Mouse (Mus musculus) gastrocnemius, postnatal 36 days (tissue): ENCODE measurements around the gene Tmem126a. TPM values are rescaled to one million over a fixed set of nuclear protein-coding genes. Genes with fewer than 3 reads are reported as not detected.

Experiments
- DNase-seq, 2 experiments: peaks; one replicate each; pipeline ENCODE4 v3.0.0; 2022
- intact Hi-C: fragments of 180-260 bp; cut with DNase I; formaldehyde crosslinking; loops from one replicate; pipeline ENCODE4 v1.15.1; 2025
- long read RNA-seq, 2 experiments: library from polyadenylated mRNA; stranded (forward); transcript quantifications; one replicate each; pipeline ENCODE4 v2.0.0; 2021
- total RNA-seq, 2 experiments: library from RNA; stranded (reverse); gene quantifications; 2 replicates each; pipeline ENCODE4 v1.2.3; 2021

Tmem126a gene
- 100 to 1,000 TPM in 1 of 2 experiments, 10 to 100 TPM in 1; 88.9 to 106 TPM for total RNA-seq
- long read RNA-seq, experiment 1, transcript Tmem126a-202 (5 exons, 756 nt): minor isoform, 12 of 118 reads
- long read RNA-seq, experiment 1, transcript Tmem126a-201 (5 exons, 799 nt): major isoform, 97 of 118 reads
- long read RNA-seq, experiment 1, partial matches to known transcripts: 5 of 118 reads
- long read RNA-seq, experiment 1, other reads (novel, unspliced or antisense): 3 of 118 reads
- long read RNA-seq, experiment 2, transcript Tmem126a-201 (5 exons, 799 nt): major isoform, 101 of 125 reads
- long read RNA-seq, experiment 2, transcript Tmem126a-202 (5 exons, 756 nt): minor isoform, 5 of 125 reads
- long read RNA-seq, experiment 2, partial matches to known transcripts: 15 of 125 reads
- long read RNA-seq, experiment 2, other reads (novel, unspliced or antisense): 3 of 125 reads

DNA sequence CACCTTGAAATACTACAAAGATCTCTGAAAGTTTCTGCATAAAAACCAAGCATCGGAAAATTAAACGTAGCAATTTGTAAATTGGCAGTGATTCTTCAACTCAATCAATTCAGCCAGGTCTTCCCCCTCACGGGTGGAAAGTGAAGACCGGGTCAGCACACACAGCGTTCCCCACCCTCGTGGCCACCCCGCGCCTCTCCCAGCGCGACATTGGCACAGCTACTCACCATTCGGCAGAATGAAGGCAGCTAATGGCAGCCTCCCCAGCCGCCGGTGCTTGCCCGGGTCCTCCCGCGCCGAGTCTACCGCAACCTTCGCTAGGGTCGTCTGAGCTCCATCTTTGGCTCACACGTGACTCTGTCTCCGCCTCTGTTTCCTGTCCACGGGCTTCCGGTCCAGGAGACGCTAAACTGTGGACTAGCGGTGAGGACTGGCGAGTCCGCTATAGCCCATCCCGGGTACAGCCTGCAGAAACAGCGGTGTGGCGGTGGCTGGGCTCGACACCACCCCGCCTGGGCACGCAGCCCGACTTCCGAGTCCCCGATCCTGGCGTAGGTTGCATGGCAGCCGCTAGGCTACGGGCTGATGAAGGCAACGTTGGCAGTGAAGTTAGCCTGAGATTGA is at the start of gene Tmem126a:
Gene Tmem126a (minus strand): TSS at position 385 of the 624 bp plus-strand sequence.
- intact Hi-C loops: no loop called here

DNA sequence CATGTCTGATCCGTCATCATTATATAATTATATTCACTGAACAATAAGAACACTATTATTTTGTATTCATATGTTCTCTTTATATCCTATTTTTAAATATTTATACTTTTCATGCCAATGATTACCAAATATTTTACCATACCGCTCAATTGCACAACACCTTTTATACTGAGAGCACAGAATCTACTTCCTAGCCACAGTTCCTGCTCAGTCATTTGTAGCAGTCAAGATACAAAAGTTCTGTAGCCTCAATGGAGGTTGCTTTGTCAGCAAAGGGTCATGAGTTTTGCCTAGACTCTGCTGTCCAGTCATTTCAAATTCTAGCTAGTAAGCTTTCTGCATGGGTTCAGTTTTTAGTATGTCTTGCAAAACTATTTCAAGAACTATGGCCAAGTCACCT is 25.6 kb upstream of the Tmem126a start:
- no peak for DNase-seq
- intact Hi-C loops: no loop called here

More for the DNA sequence above, at the start of gene Tmem126a:
- peak; percentile 79 for DNase-seq

DNA sequence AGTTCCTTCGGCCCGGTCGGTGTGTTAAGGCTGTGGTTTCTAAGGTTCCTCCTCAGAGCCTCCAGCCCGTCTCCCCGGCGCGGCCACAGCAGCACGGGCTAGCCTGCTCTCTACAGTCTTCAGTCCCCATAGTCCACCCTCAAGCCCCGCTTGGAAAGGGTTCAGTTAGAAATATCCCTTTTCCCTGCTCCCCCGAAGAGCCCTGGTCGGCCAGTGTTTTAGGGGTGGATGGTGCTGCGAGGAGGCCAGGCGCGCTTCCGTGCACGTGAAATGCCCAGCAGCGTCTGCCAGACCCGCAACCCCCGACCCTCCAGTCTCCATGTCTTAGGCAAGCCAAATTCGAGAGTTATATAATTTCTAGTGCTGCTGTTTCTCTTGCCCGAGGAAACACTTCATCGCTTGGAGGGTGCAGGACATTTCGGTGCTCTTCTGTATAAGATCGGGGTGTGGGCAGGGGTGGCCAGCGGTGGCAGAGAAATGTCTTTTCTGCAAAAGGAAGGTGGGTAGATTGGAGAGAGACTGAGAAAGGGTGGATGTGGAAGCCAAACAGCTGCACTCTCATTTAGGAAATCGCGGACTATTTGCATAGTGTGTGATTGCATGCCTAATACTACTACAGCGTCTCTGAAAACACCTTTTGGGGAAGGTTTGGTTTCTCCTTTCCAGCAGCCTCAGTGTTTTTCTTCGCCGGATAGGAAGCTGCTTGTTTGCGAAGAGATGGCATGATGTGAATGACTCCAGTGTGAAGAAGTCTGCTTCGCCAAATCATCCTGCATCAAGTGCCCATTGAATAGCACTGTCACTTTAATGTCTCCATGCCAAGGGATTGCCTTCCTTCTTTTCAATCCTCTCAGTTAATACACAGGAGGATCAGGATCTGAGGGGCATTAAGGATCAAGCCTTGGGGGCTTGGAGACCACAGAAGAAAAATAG is 19.6 kb upstream of the Tmem126a start, which contains the start of gene Dlg2:
Gene Dlg2 (plus strand): TSS at position 360 of the 933 bp plus-strand sequence.
- intact Hi-C loops: no loop called here
- no peak for DNase-seq

DNA sequence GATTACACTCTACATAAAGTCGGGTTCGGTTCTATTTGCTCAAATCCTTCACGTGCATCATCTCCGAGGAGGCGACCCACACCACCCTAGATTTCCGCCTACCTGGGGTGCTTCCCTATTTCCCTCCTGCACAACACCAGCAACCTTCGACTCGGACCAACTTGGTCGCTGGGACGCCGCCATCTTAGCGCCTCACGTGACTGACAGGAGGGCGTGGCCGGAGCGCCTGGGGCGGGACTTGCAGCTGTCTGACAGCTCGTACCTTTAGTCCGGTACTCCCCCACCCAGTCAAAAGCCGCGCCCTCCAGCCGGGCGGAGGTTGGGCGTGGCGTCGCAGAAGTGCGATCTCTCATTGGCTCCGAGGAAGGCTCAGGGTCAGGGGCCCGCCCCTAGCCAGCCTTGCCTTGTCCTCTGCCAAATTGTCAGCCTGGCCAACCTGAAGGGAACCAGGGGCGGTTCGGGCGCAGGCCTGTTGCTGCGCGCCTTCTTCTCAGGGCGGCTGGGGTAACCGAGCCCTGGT is 18.8 kb upstream of the Tmem126a start, which contains the start of gene Tmem126b:
Gene Tmem126b (minus strand): TSS at position 209 of the 520 bp plus-strand sequence.
- peak; percentile 98 to 99 for DNase-seq
- intact Hi-C loops: no loop called here

DNA sequence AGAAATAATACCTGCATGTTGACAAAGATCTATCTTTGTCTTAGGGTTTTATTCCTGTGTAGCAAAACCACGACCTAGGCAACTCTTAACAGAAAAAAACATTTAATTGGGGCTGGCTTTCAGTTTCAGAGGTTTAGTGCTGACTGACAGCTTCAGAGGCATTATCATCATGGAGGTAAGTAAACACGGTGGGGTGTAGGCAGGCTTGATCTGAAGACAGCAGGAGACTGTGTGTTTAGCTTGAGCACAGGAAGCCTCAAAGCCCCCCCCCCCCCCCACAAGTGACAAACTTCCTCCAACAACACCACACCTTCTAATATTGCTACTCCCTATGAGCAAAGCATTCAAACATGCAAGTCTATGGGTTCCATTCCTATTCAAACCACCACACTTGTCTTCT is 16.5 kb upstream of the Tmem126a start:
- intact Hi-C loops: no loop called here
- no peak for DNase-seq

DNA sequence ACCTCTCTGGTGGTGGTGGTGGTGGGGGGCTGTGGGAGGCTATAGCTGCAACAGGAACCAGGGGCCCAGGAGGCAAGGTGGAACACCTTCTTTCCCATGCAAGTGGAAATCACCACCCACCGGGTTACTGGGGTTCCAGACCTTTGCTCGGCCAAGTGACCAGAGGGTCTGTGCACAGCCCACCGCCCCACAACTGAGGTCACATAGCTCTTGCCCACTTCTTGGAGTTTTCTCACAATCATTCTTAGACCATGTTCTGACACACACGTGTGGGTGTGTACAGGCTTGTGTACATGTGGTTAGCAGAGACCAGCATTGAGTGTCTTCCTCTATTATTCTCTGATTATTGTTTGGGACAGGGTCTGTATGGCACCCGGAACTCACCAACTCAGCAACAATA is 4.4 kb upstream of the Tmem126a start:
- no peak for DNase-seq
- intact Hi-C loops: no loop called here

DNA sequence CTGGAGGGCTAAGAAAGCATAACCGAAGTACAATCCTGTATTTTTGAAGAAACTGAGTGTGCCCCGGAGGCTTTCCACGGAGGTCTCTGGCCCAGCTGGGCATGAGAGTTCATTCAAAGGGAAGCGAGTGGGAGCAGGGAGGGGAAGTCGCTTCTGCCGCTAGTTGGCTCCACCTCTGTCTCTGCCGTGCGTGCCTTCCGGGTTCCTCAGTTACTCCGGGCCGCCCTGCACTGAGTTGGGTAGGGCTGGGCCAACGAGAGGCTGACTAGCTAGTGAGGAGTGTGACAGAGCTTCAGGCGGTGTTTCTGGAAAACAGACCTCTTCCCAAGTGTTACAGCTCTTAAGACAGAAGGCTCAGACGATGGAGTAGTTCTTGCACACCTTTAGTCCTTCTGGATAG is 3.9 kb upstream of the Tmem126a start:
- no peak for DNase-seq
- intact Hi-C loops: no loop called here

DNA sequence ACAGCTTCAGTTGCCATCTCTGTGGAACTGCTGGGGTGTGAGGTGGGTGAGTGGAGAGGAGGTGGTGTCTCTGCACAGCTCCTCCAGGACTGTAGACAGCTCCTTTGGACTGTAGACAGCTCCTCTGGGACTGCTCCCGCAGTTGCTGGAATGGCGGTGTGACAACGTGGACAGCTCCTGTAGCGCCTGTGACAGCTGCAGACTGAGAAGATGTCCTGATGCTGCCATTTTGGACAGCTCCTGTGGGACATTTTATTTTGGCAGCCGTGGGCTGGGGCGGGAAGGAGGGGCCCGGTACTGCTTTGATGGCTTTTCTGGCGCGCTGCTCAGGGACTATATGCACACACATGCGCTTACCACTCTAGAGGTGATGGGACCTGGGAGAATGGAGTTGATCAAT is 3.3 kb upstream of the Tmem126a start:
- intact Hi-C loops: no loop called here
- DNase-seq: no peak

DNA sequence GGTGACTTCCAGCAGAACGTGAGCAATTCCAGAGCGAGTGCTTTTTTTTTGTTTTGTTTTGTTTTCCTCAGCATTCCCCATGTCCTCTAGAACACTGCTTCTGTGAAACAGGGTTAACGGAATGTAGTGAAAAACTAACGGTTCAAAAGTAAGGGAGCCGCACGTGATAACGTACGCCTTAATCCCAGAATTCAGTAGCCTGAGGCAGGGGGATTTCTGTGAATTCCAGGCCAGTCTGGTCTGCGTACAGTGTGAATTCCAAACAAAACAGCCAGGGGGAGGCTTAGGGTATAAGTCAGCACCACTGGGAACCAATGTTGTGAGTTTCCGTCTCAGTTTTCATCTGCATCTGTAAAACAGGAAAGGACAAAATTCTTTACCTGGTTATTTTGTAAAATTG is 488 bp upstream of the Tmem126a start:
- intact Hi-C loops: no loop called here
- DNase-seq: no peak

DNA sequence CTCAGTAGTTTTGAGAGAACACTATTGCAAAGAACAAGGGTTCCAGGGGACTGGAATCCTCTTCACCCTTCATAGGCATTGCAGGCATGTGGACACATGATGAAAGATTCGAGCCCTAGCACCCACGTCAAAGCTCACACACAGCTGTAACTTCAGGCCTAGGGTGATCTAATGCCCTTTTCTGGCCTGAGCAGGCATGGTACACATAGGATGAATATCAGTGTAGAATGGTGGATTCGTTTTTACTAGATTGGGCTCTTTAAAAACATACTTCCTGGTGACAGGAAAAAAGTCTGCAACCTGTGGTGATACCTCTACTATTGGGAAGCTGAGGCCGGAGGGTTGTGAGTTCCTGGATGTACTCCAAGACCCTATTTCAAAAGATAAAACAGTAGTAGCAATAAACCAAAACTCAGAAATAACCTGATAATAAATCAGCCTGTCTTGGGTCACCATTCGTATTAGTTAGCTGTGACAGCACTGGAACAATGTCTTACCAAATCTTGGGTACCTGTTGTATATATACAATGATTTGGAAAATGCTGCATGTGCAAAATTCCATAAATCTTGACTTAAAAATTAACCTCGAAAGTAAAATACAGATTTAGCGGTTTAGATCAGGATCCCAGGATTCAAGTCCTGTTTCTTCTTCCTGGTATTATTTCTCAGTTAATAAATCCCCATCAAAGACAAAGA is 732 bp downstream of the Tmem126a start:
- intact Hi-C loops: no loop called here
- DNase-seq: no peak

DNA sequence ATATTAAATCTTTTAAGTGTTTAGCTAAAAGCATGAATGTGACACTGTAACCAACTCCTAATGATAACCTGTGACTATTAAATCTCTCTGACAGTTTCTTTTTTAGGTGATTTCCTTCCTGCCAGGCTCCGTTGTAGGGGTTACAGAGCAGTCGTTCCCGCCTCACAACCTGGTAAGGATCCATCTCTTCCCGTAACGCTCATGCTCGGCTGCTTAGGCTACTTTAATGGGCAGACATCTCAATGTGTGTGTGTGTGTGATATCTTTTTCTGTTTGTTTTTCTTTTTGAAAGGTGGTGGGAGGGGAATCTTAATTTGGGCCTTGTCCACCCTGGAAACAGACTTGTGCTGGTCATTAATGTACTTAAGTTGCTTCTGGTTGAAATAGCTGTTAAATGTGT is 12.8 kb downstream of the Tmem126a start:
- intact Hi-C loops: no loop called here
- DNase-seq: no peak

DNA sequence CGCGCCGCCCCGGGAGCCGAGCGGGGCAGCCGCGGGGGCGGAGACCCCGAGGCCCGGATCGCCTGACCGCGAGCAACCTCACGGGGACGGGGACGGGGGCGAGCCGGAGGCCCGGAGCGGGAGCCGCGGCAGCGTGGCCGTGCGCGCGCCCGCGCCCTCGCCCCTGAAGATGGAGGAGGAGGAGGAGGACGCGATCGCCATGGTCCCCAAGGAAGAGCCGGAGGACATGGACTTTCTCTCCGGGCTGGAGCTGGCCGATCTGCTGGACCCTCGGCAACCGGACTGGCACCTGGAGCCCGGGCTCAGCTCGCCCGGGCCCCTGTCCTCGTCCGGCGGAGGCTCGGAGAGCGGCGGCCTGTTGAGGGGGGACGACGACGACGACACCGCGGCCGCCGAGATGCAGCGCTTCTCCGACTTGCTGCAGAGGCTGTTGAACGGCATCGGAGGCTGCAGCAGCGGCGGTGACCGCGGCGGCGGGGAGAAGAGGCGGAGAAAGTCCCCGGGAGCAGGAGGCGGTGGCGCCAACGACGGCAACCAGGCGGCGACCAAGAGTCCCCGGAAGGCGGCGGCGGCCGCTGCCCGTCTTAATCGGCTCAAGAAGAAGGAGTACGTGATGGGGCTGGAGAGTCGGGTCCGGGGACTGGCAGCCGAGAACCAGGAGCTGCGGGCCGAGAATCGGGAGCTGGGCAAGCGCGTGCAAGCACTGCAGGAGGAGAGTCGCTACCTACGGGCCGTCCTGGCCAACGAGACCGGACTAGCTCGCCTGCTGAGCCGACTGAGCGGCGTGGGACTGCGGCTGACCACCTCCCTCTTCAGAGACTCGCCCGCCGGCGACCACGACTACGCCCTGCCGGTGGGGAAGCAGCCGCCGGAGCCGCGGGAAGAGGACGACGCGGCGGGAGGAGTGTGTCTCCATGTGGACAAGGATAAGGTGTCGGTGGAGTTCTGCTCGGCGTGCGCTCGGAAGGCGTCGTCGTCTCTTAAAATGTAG is 13.6 kb downstream of the Tmem126a start:
- intact Hi-C loops: no loop called here
- peak; percentile 52 to 59 for DNase-seq

DNA sequence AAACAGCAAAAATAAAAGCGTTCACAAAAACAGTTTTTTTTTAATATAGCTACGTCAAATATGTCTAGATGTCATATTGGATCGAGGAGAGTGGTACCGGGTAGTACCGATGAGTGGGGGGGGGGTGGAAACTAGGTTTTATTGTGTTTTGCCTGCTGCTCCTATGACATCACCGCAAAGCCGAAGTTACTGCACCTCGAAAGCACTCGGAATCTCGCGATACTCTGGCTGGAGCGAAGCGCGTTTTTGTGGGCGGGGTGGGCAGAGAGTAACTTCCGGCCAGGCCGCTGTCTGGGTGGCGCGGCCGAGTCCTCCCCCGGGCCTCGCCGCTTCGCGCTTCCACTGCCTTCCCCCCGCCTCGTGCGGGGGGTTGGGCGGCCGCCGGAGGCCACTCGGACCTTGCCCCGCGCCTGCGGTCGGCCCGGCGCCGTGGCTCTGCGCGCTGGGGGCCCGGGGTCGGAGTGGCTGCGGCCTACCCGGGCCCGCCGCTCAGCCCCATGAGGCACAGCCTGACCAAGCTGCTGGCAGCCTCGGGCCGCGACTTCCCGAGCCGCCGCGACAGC is 14.4 kb downstream of the Tmem126a start, which contains the start of gene Crebzf:
Gene Crebzf (plus strand): TSS at position 212 of the 563 bp plus-strand sequence.
- intact Hi-C loops: no loop called here
- DNase-seq: peak; percentile 89 to 94

DNA sequence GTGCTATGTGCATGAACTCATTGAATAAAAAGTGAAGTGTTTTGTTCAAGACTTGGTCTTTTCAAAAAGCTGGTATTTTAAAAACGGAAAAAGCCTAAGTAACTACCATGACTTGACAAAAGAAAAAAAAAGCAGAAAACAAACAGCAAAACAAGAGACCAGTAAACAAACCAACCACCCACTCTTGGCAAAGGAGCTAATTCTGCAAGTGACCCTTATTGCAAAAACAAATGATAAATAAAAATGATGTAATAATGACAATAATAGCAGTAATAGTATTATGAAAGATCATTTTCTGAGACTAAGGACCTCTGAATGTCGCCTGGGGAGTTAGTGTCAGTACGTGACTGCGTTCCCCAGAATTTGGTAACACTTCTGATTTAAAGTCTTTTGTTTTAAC is 15.0 kb downstream of the Tmem126a start:
- no peak for DNase-seq
- intact Hi-C loops: no loop called here

DNA sequence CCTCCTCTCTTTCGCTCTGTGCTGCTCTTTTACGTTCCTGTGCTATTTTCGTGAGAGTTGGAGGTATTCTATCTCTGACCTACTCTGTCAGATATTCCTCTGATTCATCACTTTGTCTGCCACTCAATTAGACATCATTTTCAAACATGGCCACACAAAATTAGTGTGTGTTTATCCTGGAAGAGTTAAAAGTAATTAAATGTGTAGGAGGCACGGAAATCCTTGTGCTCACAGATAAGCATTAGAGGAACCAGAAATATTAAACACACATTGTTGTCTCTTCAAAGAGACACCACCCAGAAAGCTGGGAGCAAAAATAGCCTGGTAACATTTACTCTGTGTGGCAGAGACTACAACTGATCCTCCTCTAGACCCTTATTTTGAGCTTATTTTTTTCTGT is 17.0 kb downstream of the Tmem126a start:
- intact Hi-C loops: no loop called here
- no peak for DNase-seq

DNA sequence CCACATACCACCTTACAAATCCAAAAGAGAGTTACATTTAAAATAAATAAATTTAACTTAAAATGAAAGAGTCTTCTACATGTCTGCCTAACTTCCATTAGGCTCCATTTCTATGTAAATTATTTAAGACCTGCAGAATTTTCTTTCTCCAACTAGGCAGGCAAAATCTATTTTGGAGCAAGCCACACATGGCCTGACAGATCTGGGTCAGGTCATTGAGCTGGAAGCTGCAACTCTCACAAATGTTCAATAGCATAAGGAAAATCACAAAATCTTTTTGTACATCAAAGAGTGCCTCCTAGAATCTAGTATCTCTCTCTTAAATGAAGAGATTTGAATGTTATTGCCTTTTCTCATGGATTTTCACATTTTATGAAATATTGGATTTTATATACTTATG is 24.8 kb downstream of the Tmem126a start:
- DNase-seq: no peak
- intact Hi-C loops: no loop called here

DNA sequence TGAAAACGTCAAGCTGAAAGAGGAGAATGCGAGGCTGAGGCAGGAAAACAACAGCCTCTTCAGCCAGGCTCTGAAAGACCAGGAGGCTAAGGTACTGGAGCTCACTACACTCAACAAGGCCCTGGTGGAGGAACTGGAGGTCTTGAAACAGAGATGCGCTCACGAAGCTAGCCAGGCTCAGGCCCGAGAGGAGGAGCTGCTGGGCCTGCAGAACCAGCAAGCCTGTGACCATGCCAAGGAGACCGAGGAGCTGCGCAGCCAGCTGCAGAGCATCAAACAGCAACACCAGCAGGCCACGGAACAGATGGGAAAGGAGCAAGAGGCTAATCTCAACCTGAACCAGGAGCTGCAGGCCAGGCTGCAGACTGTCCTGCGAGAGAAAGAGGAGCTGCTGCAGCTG is 30.0 kb downstream of the Tmem126a start:
- intact Hi-C loops: no loop called here
- DNase-seq: peak in 1 of 2 experiments; percentile 15
